Mouse (Mus musculus) cortical plate, adult 2 months (tissue): Measurements from ENCODE around the gene Cysrt1. TPM values are rescaled to one million over a fixed set of nuclear protein-coding genes. Genes with fewer than 3 reads are reported as not detected.

ENCODE experiments used
- H3K27ac ChIP-seq: fragments of 200-500 bp; 2 replicates; pipeline ENCODE4 v1.5.1; 2012; ENCODE audit warnings: low read length, control low read depth, inconsistent platforms; ENCODE audit not compliant: insufficient read depth
- H3K4me1 ChIP-seq: fragments of 200-500 bp; 2 replicates; pipeline ENCODE4 v1.6.1; 2011; ENCODE audit warnings: low read length; ENCODE audit not compliant: control insufficient read depth, insufficient read depth
- H3K4me3 ChIP-seq: fragments of 200-500 bp; 2 replicates; pipeline ENCODE4 v1.5.1; 2011; ENCODE audit warnings: mild to moderate bottlenecking, low read length, control low read depth; ENCODE audit not compliant: insufficient read depth
- CTCF ChIP-seq: fragments of 200-500 bp; IDR thresholded peaks from 2 replicates; pipeline ENCODE4 v1.5.1; 2011; ENCODE audit warnings: mild to moderate bottlenecking, control low read depth, low read length; ENCODE audit not compliant: insufficient read depth; ENCODE audit errors: extremely low read depth
- POLR2A ChIP-seq: fragments of 200-500 bp; IDR thresholded peaks from 2 replicates; pipeline ENCODE4 v1.6.1; 2011; ENCODE audit warnings: mild to moderate bottlenecking, low read length, control low read depth; ENCODE audit not compliant: insufficient read depth; ENCODE audit errors: extremely low read depth
- polyA plus RNA-seq: library from polyadenylated mRNA; depleted of rRNA; stranded (reverse); fragments of >200 nt; gene quantifications from 2 replicates; pipeline ENCODE4 v1.2.3, GENCODE M21; 2012; rRNA removed

The Cysrt1 gene
- 0.21 and 0.57 TPM in 2 replicates for polyA plus RNA-seq

DNA sequence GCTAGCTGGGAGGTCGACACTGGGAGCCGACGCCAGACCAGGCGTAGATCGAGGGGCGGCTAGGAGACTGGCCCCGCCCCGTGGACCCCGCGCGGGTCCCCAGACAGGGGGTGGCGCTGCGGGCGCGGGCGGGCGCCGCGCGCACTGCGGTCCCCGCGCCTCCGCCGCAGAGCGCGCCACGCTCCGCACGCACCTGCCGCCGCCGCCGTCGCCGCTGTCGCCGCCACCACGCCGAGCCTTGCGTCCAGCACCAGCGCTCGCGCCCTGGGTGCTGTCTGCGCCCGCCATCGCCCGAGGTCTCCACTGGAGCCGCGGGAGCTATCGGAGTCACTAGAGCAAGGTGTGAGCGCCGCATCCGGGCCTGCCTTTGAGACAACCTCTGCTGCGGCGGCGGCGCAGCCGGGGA, at the start of gene Cysrt1, which contains the start of gene Rnf208:
TSS of gene Cysrt1 (minus strand) at position 352 of the 406 bp plus-strand sequence.
TSS of gene Rnf208 (plus strand) at position 155 of the 406 bp plus-strand sequence.
- peak within 1 kb of the TSS; percentile 89; the same call in 1 of the 2 replicates for H3K27ac ChIP-seq
- TF ChIP-seq POLR2A (peak; percentile 17; the same call in 1 of the 2 replicates), CTCF (no peak)
- H3K4me1 ChIP-seq = peaks cover 5% of the 10 kb centered on the region
- peak within 1 kb of the TSS; percentile 80 for H3K4me3 ChIP-seq

GRCm38 (mm10) chr2:25291184-25292053, 49.2 kb upstream of the Cysrt1 start:
- H3K27ac ChIP-seq = 0 out of 2 replicates have a peak overlapping the region, but pooled peaks have one; percentile 22
- peaks cover 3% of the 10 kb centered on the region; the same call in 1 of the 2 replicates for H3K4me1 ChIP-seq
- TF ChIP-seq POLR2A (no peak), CTCF (no peak)
- no peak overlapping the region for H3K4me3 ChIP-seq

GRCm38 (mm10) chr2:25290816-25291130, 48.5 kb upstream of the Cysrt1 start:
- Histone ChIP-seq H3K4me1 (peaks cover 3% of the 10 kb centered on the region; the same call in 1 of the 2 replicates), H3K4me3 (no peak overlapping the region), H3K27ac (0 out of 2 replicates have a peak overlapping the region, but pooled peaks have one; percentile 24)
- no peak for TF ChIP-seq CTCF
- no peak for TF ChIP-seq POLR2A

DNA sequence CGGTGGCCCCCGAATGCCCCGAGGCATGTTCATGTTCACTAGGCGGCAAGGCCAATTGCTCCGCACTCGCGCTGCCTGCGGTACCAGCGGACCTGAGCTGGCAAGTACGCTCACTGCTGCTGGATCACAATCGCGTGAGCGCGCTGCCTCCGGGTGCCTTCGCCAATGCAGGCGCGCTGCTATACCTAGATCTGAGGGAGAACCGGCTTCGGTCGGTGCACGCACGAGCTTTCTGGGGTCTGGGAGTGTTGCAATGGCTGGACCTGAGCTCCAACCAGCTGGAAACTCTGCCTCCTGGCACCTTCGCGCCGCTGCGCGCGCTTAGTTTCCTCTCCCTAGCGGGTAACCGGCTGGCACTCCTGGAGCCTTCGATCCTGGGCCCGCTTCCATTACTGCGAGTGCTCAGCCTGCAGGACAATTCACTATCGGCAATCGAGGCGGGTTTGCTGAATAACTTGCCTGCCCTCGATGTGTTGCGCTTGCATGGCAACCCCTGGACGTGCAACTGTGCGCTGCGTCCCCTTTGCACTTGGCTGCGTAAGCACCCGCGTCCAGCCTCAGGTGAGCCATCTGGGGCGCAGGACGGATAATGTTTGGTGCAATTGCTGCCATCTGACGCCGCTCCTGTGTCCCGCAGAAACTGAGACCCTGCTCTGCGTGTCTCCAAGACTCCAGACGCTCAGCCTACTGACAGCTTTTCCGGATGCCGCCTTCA, 48.0 kb upstream of the Cysrt1 start:
- H3K4me1 ChIP-seq = peaks cover 3% of the 10 kb centered on the region; the same call in 1 of the 2 replicates
- TF ChIP-seq CTCF = no peak
- peak; percentile 34; the same call in 1 of the 2 replicates for TF ChIP-seq POLR2A

GRCm38 (mm10) chr2:25289651-25290050, 47.4 kb upstream of the Cysrt1 start, which contains the start of gene Lrrc26:
Lrrc26 (plus strand) TSS chr2:25289915.
- H3K4me1 ChIP-seq = peaks cover 3% of the 10 kb centered on the region; the same call in 1 of the 2 replicates
- peak within 1 kb of the TSS; percentile 24; the same call in 1 of the 2 replicates for H3K27ac ChIP-seq
- no peak within 1 kb of the TSS for H3K4me3 ChIP-seq
- TF ChIP-seq POLR2A (no peak), CTCF (no peak)

More for the DNA sequence above, 48.0 kb upstream of the Cysrt1 start:
- H3K27ac ChIP-seq = peak overlapping the region; percentile 24; the same call in 1 of the 2 replicates
- no peak overlapping the region for H3K4me3 ChIP-seq

- Histone ChIP-seq H3K4me1 (peaks cover 3% of the 10 kb centered on the region; the same call in 1 of the 2 replicates), H3K4me3 (no peak overlapping the region), H3K27ac (no peak overlapping the region)
- TF ChIP-seq CTCF (no peak), POLR2A (peak; percentile 48)
These were observed 46.6 kb upstream of the Cysrt1 start for GRCm38 (mm10) chr2:25288734-25289345.

DNA sequence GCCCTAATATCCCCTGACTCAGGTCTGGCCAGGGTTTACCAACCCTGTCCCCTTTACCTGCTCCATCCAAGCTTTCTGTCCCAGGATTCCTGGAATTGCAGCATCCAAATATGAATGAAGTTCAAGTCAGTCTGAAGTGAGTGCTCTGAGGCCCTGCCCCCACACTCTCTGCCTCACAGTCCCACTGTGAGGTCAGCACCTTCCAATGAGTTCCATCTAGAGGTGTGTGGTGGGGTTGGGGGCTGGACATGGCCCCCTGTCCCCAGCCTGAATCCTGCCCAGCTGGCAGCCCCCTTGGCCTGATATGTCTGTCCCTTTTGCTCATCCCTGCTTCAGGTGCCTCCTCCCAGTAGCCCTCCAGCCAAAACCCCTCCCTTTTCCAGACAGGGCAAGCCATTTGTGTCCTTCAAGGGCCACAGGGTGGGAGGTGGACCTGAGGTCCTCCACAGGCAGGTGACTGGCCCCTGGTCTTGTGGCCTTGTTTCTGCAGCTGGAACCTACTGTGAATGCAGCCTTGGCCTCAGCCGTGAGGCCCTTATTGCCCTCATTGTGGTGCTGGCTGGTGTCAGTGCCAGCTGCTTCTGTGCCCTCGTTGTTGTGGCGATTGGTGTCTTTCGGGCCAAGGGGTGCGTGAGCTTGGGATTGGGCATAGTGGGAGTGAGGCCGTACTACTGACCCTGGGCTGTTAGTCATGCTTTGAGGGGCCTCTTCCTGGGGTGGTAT, 45.8 kb upstream of the Cysrt1 start, which contains the start of gene Tmem210:
TSS of gene Tmem210 (plus strand) at position 219 of the 723 bp plus-strand sequence.
- H3K27ac ChIP-seq = no peak within 1 kb of the TSS

GRCm38 (mm10) chr2:25286837-25287636, 44.8 kb upstream of the Cysrt1 start:
- Histone ChIP-seq H3K4me3 (no peak overlapping the region), H3K27ac (no peak overlapping the region), H3K4me1 (peaks cover 3% of the 10 kb centered on the region; the same call in 1 of the 2 replicates)
- TF ChIP-seq POLR2A (no peak), CTCF (no peak)

More for the DNA sequence above, 45.8 kb upstream of the Cysrt1 start, which contains the start of gene Tmem210:
- Histone ChIP-seq H3K4me1 (peaks cover 3% of the 10 kb centered on the region; the same call in 1 of the 2 replicates), H3K4me3 (no peak within 1 kb of the TSS)
- TF ChIP-seq POLR2A (0 out of 2 replicates have a peak, but pooled peaks have one; percentile 14), CTCF (no peak)
